Mouse (Mus musculus) liver, postnatal 0 days (tissue): ENCODE data around the gene Prss23.

Experiments
- CTCF ChIP-seq: sonication (generic); IDR thresholded peaks from 2 replicates; pipeline ENCODE4 v1.5.1; 2016; ENCODE audit warnings: antibody characterized with exemption, low read depth
- EP300 ChIP-seq: IDR thresholded peaks from 2 replicates; pipeline ENCODE4 v1.6.1; 2016; ENCODE audit warnings: antibody characterized with exemption, low read depth, mild to moderate bottlenecking

- TF ChIP-seq EP300 (no peak), CTCF (no peak)
Measured at GRCm38 (mm10) chr7:89540976-89541375, 14.0 kb upstream of the Prss23 start.
